Mouse (Mus musculus) neural tube, embryonic 15.5 days (tissue): ENCODE measurements at regions not wholly inside any gene's neighbourhood (a gene's known extent, or its start where the extent isn't known, plus 50 kb on each side); places are given as distances from the start of the nearest gene placed in this dataset.

Experiments used
- ATAC-seq: fragments of 200-750 bp; cut with Nextera tagmentation; 2 replicates; pipeline ENCODE4 v1.8.0; 2017; ENCODE audit warnings: mild to moderate bottlenecking, moderate TSS enrichment, moderate library complexity; ENCODE audit not compliant: low FRiP score
- H3K27ac ChIP-seq: fragments of 300-500 bp; sonication (generic); replicated peaks from 2 replicates; pipeline ENCODE4 v1.5.1; 2015; ENCODE audit warnings: mild to moderate bottlenecking, inconsistent platforms
- H3K27me3 ChIP-seq: fragments of 300-500 bp; sonication (generic); replicated peaks from 2 replicates; pipeline ENCODE4 v1.6.1; 2015; ENCODE audit warnings: inconsistent platforms
- H3K36me3 ChIP-seq: fragments of 300-500 bp; sonication (generic); 2 replicates; pipeline ENCODE4 v1.6.1; 2015; ENCODE audit warnings: inconsistent platforms
- H3K4me1 ChIP-seq: fragments of 300-500 bp; sonication (generic); 2 replicates; pipeline ENCODE4 v1.6.1; 2015; ENCODE audit warnings: inconsistent platforms
- H3K4me2 ChIP-seq: fragments of 300-500 bp; sonication (generic); 2 replicates; pipeline ENCODE4 v1.6.1; 2015; ENCODE audit warnings: inconsistent platforms, mild to moderate bottlenecking, moderate library complexity
- H3K4me3 ChIP-seq: fragments of 300-500 bp; sonication (generic); replicated peaks from 2 replicates; pipeline ENCODE4 v1.5.1; 2015; ENCODE audit warnings: mild to moderate bottlenecking, inconsistent platforms
- H3K9ac ChIP-seq: fragments of 300-500 bp; sonication (generic); replicated peaks from 2 replicates; pipeline ENCODE4 v1.6.1; 2015; ENCODE audit warnings: mild to moderate bottlenecking, inconsistent platforms
- H3K9me3 ChIP-seq: fragments of 300-500 bp; sonication (generic); replicated peaks from 2 replicates; pipeline ENCODE4 v1.6.1; 2016; ENCODE audit warnings: inconsistent platforms
- WGBS: fragments of 180-500 bp; shearing (Covaris S2); methylation state at CpG from one replicate; pipeline ENCODE4 v1.1.7; 2015; ENCODE audit warnings: mixed read lengths; 5-methylcytosine and 5-hydroxymethylcytosine counted together

- no peaks in the 10 kb centered on the region for H3K27me3 ChIP-seq
- no peak for ATAC-seq
- no peak overlapping the region for H3K4me2 ChIP-seq
These were observed 300.7 kb upstream of the Ppargc1a start for GRCm38 (mm10) chr5:51868223-51868713.

GRCm38 (mm10) chr5:51866002-51866401, 298.5 kb upstream of the Ppargc1a start:
- Histone ChIP-seq H3K4me3 (no peak overlapping the region), H3K4me1 (no peaks in the 10 kb centered on the region), H3K36me3 (no peaks in the 10 kb centered on the region), H3K9ac (no peak overlapping the region), H3K27ac (no peak overlapping the region), H3K4me2 (no peak overlapping the region), H3K9me3 (no peaks in the 10 kb centered on the region), H3K27me3 (no peaks in the 10 kb centered on the region)
- WGBS: 64% methylated on average over 2 of the region's 2 CpGs
- no peak for ATAC-seq

More at GRCm38 (mm10) chr5:51868223-51868713, 300.7 kb upstream of the Ppargc1a start:
- Histone ChIP-seq H3K36me3 (no peaks in the 10 kb centered on the region), H3K4me1 (peaks cover 8% of the 10 kb centered on the region), H3K27ac (no peak overlapping the region), H3K9ac (no peak overlapping the region), H3K4me3 (no peak overlapping the region), H3K9me3 (no peaks in the 10 kb centered on the region)
- WGBS: 83% methylated on average over 18 of the region's 18 CpGs

- H3K27ac ChIP-seq: no peak overlapping the region
- no peak overlapping the region for H3K9ac ChIP-seq
- WGBS: 89% methylated on average over 5 of the region's 5 CpGs
- H3K27me3 ChIP-seq: no peaks in the 10 kb centered on the region
- no peaks in the 10 kb centered on the region for H3K4me1 ChIP-seq
- no peaks in the 10 kb centered on the region for H3K36me3 ChIP-seq
- H3K4me3 ChIP-seq: no peak overlapping the region
- no peak for ATAC-seq
- no peak overlapping the region for H3K4me2 ChIP-seq
- H3K9me3 ChIP-seq: no peaks in the 10 kb centered on the region
These were observed 293.0 kb upstream of the Ppargc1a start for GRCm38 (mm10) chr5:51860496-51860895.

GRCm38 (mm10) chr5:51853456-51854124, 286.1 kb upstream of the Ppargc1a start:
- Histone ChIP-seq H3K4me3 (0 out of 2 replicates have a peak overlapping the region, but pooled peaks have one; percentile 8), H3K4me2 (peak overlapping the region; percentile 20), H3K36me3 (no peaks in the 10 kb centered on the region), H3K27me3 (no peaks in the 10 kb centered on the region), H3K9ac (no peak overlapping the region), H3K4me1 (0 out of 2 replicates have a peak, but pooled peaks cover 5% of the 10 kb centered on the region), H3K27ac (no peak overlapping the region), H3K9me3 (no peaks in the 10 kb centered on the region)
- peak; percentile 59; the same call in 1 of the 2 replicates for ATAC-seq
- WGBS: 45% methylated on average over 9 of the region's 9 CpGs

GRCm38 (mm10) chr5:51850091-51850490, 282.6 kb upstream of the Ppargc1a start:
- Histone ChIP-seq H3K27me3 (no peaks in the 10 kb centered on the region), H3K9ac (no peak overlapping the region), H3K4me2 (no peak overlapping the region), H3K36me3 (no peaks in the 10 kb centered on the region), H3K9me3 (no peaks in the 10 kb centered on the region), H3K27ac (no peak overlapping the region), H3K4me3 (no peak overlapping the region), H3K4me1 (0 out of 2 replicates have a peak, but pooled peaks cover 5% of the 10 kb centered on the region)
- 91% methylated on average over 9 of the region's 9 CpGs for WGBS
- no peak for ATAC-seq

- Histone ChIP-seq H3K4me3 (no peak overlapping the region), H3K27me3 (no peaks in the 10 kb centered on the region), H3K36me3 (no peaks in the 10 kb centered on the region), H3K4me1 (0 out of 2 replicates have a peak, but pooled peaks cover 5% of the 10 kb centered on the region), H3K9ac (no peak overlapping the region), H3K4me2 (no peak overlapping the region), H3K9me3 (no peaks in the 10 kb centered on the region), H3K27ac (no peak overlapping the region)
- ATAC-seq: peak; percentile 38; the same call in 1 of the 2 replicates
- WGBS: 71% methylated on average over 5 of the region's 5 CpGs
These were observed 281.7 kb upstream of the Ppargc1a start for GRCm38 (mm10) chr5:51849236-51849635.

- Histone ChIP-seq H3K4me1 (no peaks in the 10 kb centered on the region), H3K4me2 (no peak overlapping the region), H3K9me3 (no peaks in the 10 kb centered on the region), H3K9ac (no peak overlapping the region), H3K4me3 (no peak overlapping the region), H3K27ac (no peak overlapping the region), H3K36me3 (no peaks in the 10 kb centered on the region), H3K27me3 (no peaks in the 10 kb centered on the region)
- 90% methylated on average over 5 of the region's 5 CpGs for WGBS
- no peak for ATAC-seq
These were observed 274.7 kb upstream of the Ppargc1a start for GRCm38 (mm10) chr5:51842189-51842588.

- no peak for ATAC-seq
- 94% methylated on average over 2 of the region's 2 CpGs for WGBS
- no peaks in the 10 kb centered on the region for H3K27me3 ChIP-seq
- no peaks in the 10 kb centered on the region for H3K4me1 ChIP-seq
- no peaks in the 10 kb centered on the region for H3K9me3 ChIP-seq
- no peak overlapping the region for H3K4me3 ChIP-seq
- H3K9ac ChIP-seq: no peak overlapping the region
- no peak overlapping the region for H3K4me2 ChIP-seq
- H3K36me3 ChIP-seq: no peaks in the 10 kb centered on the region
- H3K27ac ChIP-seq: no peak overlapping the region
These were observed 274.2 kb upstream of the Ppargc1a start for GRCm38 (mm10) chr5:51841763-51842162.

GRCm38 (mm10) chr5:51840638-51841329, 273.3 kb upstream of the Ppargc1a start:
- no peaks in the 10 kb centered on the region for H3K4me1 ChIP-seq
- no peak overlapping the region for H3K9ac ChIP-seq
- WGBS: 91% methylated on average over 11 of the region's 11 CpGs
- no peak overlapping the region for H3K27ac ChIP-seq
- H3K36me3 ChIP-seq: no peaks in the 10 kb centered on the region
- H3K9me3 ChIP-seq: no peaks in the 10 kb centered on the region
- no peak for ATAC-seq
- H3K4me2 ChIP-seq: no peak overlapping the region
- no peaks in the 10 kb centered on the region for H3K27me3 ChIP-seq
- H3K4me3 ChIP-seq: no peak overlapping the region

GRCm38 (mm10) chr5:51839292-51839691, 271.8 kb upstream of the Ppargc1a start:
- Histone ChIP-seq H3K9me3 (no peaks in the 10 kb centered on the region), H3K36me3 (no peaks in the 10 kb centered on the region), H3K4me1 (no peaks in the 10 kb centered on the region), H3K4me3 (no peak overlapping the region), H3K9ac (no peak overlapping the region), H3K27me3 (no peaks in the 10 kb centered on the region), H3K27ac (no peak overlapping the region), H3K4me2 (no peak overlapping the region)
- no peak for ATAC-seq
- WGBS: 39% methylated on average over 4 of the region's 4 CpGs

GRCm38 (mm10) chr5:51830551-51830950, 263.0 kb upstream of the Ppargc1a start:
- no peaks in the 10 kb centered on the region for H3K9me3 ChIP-seq
- H3K27me3 ChIP-seq: no peaks in the 10 kb centered on the region
- ATAC-seq: no peak
- H3K27ac ChIP-seq: no peak overlapping the region
- no peaks in the 10 kb centered on the region for H3K36me3 ChIP-seq
- H3K9ac ChIP-seq: no peak overlapping the region
- H3K4me1 ChIP-seq: no peaks in the 10 kb centered on the region
- H3K4me2 ChIP-seq: no peak overlapping the region
- H3K4me3 ChIP-seq: no peak overlapping the region
- WGBS: 50% methylated on average over 6 of the region's 6 CpGs

GRCm38 (mm10) chr5:51830015-51830414, 262.5 kb upstream of the Ppargc1a start:
- H3K9ac ChIP-seq: no peak overlapping the region
- no peak overlapping the region for H3K4me2 ChIP-seq
- no peaks in the 10 kb centered on the region for H3K4me1 ChIP-seq
- no peaks in the 10 kb centered on the region for H3K27me3 ChIP-seq
- H3K4me3 ChIP-seq: no peak overlapping the region
- H3K36me3 ChIP-seq: no peaks in the 10 kb centered on the region
- ATAC-seq: no peak
- WGBS: 76% methylated on average over 2 of the region's 2 CpGs
- H3K27ac ChIP-seq: no peak overlapping the region
- no peaks in the 10 kb centered on the region for H3K9me3 ChIP-seq
